Mouse (Mus musculus) intestine, embryonic 14.5 days (tissue): Measurements from ENCODE around the gene Rab39. TPM values are rescaled to one million over a fixed set of nuclear protein-coding genes. Genes with fewer than 3 reads are reported as not detected.

Experiments used
- ATAC-seq: fragments of 200-750 bp; cut with Nextera tagmentation; replicated peaks from 2 replicates; pipeline ENCODE4 v1.8.0; 2017; ENCODE audit warnings: low read depth, moderate number of reproducible peaks, moderate TSS enrichment, moderate library complexity; ENCODE audit not compliant: low FRiP score, low TSS enrichment
- DNase-seq: peaks from one replicate; pipeline ENCODE4 v3.0.0-alpha.2; 2018; ENCODE audit warnings: low spot score
- H3K27ac ChIP-seq: fragments of 300-500 bp; sonication (generic); 2 replicates; pipeline ENCODE4 v1.5.1; 2014; ENCODE audit warnings: low read depth, mild to moderate bottlenecking, control low read depth
- H3K27me3 ChIP-seq: fragments of 300-500 bp; sonication (generic); replicated peaks from 2 replicates; pipeline ENCODE4 v1.6.1; 2014; ENCODE audit warnings: low read length, control low read depth; ENCODE audit not compliant: control insufficient read depth, insufficient read depth
- H3K36me3 ChIP-seq: fragments of 300-500 bp; sonication (generic); 2 replicates; pipeline ENCODE4 v1.6.1; 2014; ENCODE audit warnings: low read length, control low read depth; ENCODE audit not compliant: control insufficient read depth, insufficient read depth
- H3K4me1 ChIP-seq: fragments of 300-500 bp; sonication (generic); replicated peaks from 2 replicates; pipeline ENCODE4 v1.6.1; 2014; ENCODE audit warnings: low read length, control low read depth, mixed read lengths; ENCODE audit not compliant: control insufficient read depth, insufficient read depth
- H3K4me2 ChIP-seq: fragments of 300-500 bp; sonication (generic); 2 replicates; pipeline ENCODE4 v1.6.1; 2014; ENCODE audit warnings: low read length
- H3K4me3 ChIP-seq: fragments of 300-500 bp; sonication (generic); 2 replicates; pipeline ENCODE4 v1.5.1; 2014; ENCODE audit warnings: low read depth, low read length, control low read depth, mixed read lengths
- H3K9ac ChIP-seq: fragments of 300-500 bp; sonication (generic); 2 replicates; pipeline ENCODE4 v1.6.1; 2014; ENCODE audit warnings: mild to moderate bottlenecking, low read length
- H3K9me3 ChIP-seq: fragments of 300-500 bp; sonication (generic); 2 replicates; pipeline ENCODE4 v1.6.1; 2016; ENCODE audit warnings: low read length, control low read depth; ENCODE audit not compliant: control insufficient read depth
- WGBS: fragments of 180-500 bp; shearing (Covaris S2); extraction: QIAGEN DNeasy Blood & Tissue Kit; methylation state at CpG from one replicate; pipeline ENCODE4 v1.1.7; 2014; 5-methylcytosine and 5-hydroxymethylcytosine counted together
- polyA plus RNA-seq: library from polyadenylated mRNA; unstranded; fragments of >200 nt; fragmentation: Nextera tagmentation; extraction: Ambion mirVana; gene quantifications from 2 replicates; pipeline ENCODE4 v1.2.1, GENCODE M21; 2014

Gene Rab39
- polyA plus RNA-seq = 0.90 and 1.3 TPM in 2 replicates

DNA sequence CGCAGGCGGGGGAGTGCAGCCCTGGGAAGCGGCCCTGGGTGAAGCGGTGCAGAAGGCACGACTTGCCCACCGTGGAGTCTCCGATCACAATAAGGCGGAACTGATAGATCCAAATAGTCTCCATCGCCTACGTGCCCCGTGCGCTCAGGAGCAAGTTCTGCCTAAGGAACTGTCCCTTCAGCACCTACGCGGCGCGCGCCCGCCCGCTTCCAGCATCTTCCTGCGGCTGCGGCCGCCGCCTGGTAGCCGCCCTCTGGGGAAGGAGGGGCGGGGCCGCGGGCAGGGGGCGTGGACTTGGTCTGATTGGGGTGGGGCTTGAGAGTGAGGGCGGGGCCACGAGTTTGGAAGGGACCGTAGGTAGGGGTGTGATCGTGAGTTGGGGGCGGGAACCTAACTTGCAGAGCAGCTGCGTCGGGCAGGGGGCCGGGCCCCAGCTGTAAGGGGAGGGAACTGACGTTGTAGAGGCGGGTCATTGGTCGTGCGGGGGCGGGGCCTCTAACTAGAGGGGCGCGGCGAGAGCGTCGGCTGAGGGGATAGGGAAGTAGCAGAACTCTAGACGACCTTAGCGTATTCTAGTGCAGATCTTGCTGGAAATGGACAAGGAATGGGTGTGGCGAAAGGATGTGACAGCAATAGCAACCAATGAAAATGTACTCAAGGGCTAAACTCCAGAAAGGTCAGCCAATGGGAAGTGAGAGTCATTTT lies at the start of gene Rab39:
Gene Rab39, minus strand, starts transcription at position 241 of the 705 bp plus-strand sequence.
- under 1% methylated on average over 49 of the region's 49 CpGs for WGBS
- DNase-seq = peak; percentile 99
- Histone ChIP-seq H3K4me2 (peak within 1 kb of the TSS; percentile 84), H3K27ac (no peak within 1 kb of the TSS; the same call in 1 of the 2 replicates), H3K9me3 (no peaks in the 10 kb centered on the region), H3K4me3 (peak within 1 kb of the TSS; percentile 47), H3K9ac (no peak within 1 kb of the TSS), H3K36me3 (no peaks in the 10 kb centered on the region), H3K4me1 (no peaks in the 10 kb centered on the region), H3K27me3 (no peaks in the 10 kb centered on the region)
- ATAC-seq = peak; percentile 92

GRCm38 (mm10) chr9:53754801-53755200 lies 48.8 kb upstream of the Rab39 start:
- no peak for DNase-seq
- ATAC-seq = no peak
- no peaks in the 10 kb centered on the region for H3K9me3 ChIP-seq
- no peak overlapping the region for H3K4me2 ChIP-seq
- H3K9ac ChIP-seq = no peak overlapping the region
- no peaks in the 10 kb centered on the region for H3K4me1 ChIP-seq
- no peak overlapping the region for H3K4me3 ChIP-seq
- H3K36me3 ChIP-seq = no peaks in the 10 kb centered on the region
- no peak overlapping the region for H3K27ac ChIP-seq
- no peaks in the 10 kb centered on the region for H3K27me3 ChIP-seq

GRCm38 (mm10) chr9:53750899-53751298 lies 44.9 kb upstream of the Rab39 start:
- Histone ChIP-seq H3K27me3 (no peaks in the 10 kb centered on the region), H3K4me3 (no peak overlapping the region), H3K27ac (no peak overlapping the region), H3K4me2 (no peak overlapping the region), H3K4me1 (no peaks in the 10 kb centered on the region), H3K9me3 (no peaks in the 10 kb centered on the region), H3K9ac (no peak overlapping the region), H3K36me3 (no peaks in the 10 kb centered on the region)
- no peak for DNase-seq
- ATAC-seq = no peak
- 49% methylated on average over 5 of the region's 5 CpGs for WGBS

DNA sequence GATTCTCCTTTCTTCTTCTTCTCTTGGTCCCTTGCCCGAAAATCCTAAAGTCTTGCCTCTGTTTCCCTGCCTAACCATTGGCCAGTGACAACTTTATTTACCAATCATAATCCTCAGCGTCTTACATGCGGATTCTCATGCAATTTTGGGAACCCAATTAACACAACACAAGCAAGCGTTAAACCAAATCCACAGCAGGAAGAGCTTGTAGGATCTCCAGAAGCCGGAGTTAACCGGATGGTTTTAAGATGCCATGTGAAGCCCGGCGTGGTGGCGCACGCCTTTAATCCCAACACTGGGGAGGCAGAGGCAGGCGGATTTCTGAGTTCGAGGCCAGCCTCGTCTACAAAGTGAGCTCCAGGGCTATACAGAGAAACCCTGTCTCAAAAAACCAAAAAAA lies 44.4 kb upstream of the Rab39 start:
- H3K4me2 ChIP-seq = no peak overlapping the region
- no peak overlapping the region for H3K9ac ChIP-seq
- H3K9me3 ChIP-seq = no peaks in the 10 kb centered on the region
- 89% methylated on average over 13 of the region's 13 CpGs for WGBS
- ATAC-seq (no peak), DNase-seq (no peak)
- H3K36me3 ChIP-seq = no peaks in the 10 kb centered on the region
- H3K4me1 ChIP-seq = no peaks in the 10 kb centered on the region
- H3K27me3 ChIP-seq = no peaks in the 10 kb centered on the region
- no peak overlapping the region for H3K4me3 ChIP-seq
- no peak overlapping the region for H3K27ac ChIP-seq

DNA sequence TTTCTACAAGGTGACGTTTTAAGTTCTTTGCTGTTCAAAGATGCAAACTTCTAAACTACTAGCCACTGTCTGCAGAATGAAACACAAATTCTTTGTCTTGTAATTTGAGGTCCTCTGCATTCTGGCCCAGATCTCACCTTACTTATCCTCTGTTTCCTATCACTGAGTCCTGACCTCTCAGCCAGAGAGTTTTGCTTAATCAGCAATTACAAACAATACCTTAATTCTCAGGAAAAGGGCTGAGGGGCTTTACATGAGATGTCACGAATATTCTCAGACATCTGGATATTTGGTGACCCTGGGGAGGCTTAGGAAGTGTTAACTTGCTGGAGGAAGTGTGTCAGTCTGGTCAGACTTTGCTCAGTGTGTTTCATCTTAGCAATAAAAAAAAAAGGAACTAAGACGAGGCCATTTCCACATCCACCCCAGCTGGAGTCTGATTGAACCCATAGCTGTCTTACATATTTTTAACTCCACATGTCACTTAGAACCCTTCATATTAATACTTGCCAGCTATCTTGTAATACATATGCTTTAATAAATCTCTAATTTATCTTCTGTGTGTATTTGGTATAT lies 34.9 kb upstream of the Rab39 start:
- Histone ChIP-seq H3K4me1 (no peaks in the 10 kb centered on the region), H3K36me3 (no peaks in the 10 kb centered on the region), H3K27me3 (no peaks in the 10 kb centered on the region), H3K9ac (no peak overlapping the region), H3K4me3 (no peak overlapping the region), H3K27ac (no peak overlapping the region), H3K9me3 (no peaks in the 10 kb centered on the region), H3K4me2 (no peak overlapping the region)
- WGBS = 40% methylated on average over 3 of the region's 3 CpGs
- DNase-seq (no peak), ATAC-seq (no peak)

DNA sequence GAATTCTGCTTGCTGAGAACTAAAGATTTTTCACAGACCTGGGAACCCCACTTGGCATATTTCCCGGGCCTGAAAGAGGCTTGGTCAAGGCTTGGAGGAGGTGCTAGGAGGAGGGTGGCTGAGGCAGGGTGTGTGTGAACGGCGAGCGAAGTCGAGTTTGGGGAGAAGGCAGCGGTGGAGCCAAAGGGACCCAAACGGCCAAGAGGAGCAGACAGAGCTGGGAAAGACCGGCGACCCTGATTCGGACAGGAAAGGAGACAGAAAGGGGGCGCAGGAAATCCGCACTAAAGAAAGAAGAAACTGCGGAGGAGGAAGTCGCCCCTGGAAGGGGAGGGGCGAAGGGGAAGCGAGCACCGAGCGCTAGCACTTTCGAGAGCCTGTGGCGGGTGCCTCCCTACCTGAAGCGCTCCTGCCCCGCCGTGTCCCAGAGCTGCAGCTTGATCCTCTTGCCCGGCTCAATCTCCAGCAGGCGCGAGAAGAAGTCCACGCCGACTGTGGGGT lies 491 bp downstream of the Rab39 start:
- H3K27ac ChIP-seq = no peak overlapping the region; the same call in 1 of the 2 replicates
- DNase-seq = no peak
- H3K4me2 ChIP-seq = peak overlapping the region; percentile 84
- under 1% methylated on average over 26 of the region's 28 CpGs for WGBS
- no peak overlapping the region for H3K9ac ChIP-seq
- H3K27me3 ChIP-seq = no peaks in the 10 kb centered on the region
- H3K36me3 ChIP-seq = no peaks in the 10 kb centered on the region
- ATAC-seq = no peak
- H3K4me1 ChIP-seq = no peaks in the 10 kb centered on the region
- peak overlapping the region; percentile 47 for H3K4me3 ChIP-seq
- no peaks in the 10 kb centered on the region for H3K9me3 ChIP-seq

DNA sequence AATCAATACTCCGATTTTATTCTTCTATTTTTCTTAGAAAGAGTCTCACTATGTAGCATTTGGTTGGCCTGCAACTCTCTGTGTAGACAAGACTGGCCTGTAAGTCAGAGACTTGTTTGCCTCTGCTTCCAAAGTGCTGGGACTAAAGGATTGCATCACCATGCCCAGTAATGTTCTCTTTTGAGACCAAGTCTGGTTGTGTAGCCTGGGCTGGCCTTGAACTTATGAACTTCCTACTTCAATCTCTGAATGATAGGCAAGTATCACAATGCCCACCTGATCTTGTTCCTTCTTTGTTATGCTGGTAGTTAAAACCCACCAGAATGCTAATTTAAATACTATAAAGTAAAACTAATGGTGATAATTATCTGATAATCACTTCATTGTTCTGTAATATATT lies 3.0 kb downstream of the Rab39 start:
- Histone ChIP-seq H3K4me2 (no peak overlapping the region), H3K4me1 (no peaks in the 10 kb centered on the region)

DNA sequence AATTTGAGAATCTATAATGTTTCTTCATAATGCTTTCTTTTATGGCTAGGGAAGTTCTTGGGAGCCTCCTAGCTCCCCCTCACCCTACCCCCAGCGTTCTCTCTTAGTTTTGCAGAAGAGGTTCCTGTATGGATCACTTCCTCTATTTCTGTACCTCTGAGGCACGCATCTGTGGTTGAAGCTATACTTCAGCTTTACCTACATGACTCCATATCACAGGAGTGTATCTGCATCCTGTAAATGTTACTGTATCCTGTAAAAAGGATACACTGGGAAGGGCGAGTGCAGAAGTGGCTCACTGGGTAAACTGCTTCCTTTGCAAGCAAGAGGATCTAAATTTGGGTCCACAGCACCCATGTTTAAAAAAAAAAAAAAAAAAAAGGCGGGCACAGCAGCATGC lies 5.5 kb downstream of the Rab39 start:
- Histone ChIP-seq H3K27ac (no peak overlapping the region), H3K4me2 (no peak overlapping the region), H3K36me3 (no peaks in the 10 kb centered on the region), H3K4me1 (no peaks in the 10 kb centered on the region), H3K9ac (no peak overlapping the region), H3K9me3 (no peaks in the 10 kb centered on the region), H3K4me3 (no peak overlapping the region), H3K27me3 (no peaks in the 10 kb centered on the region)
- DNase-seq (no peak), ATAC-seq (no peak)
- 64% methylated on average over 4 of the region's 4 CpGs for WGBS

More for the DNA sequence above, 3.0 kb downstream of the Rab39 start:
- Histone ChIP-seq H3K27me3 (no peaks in the 10 kb centered on the region), H3K27ac (no peak overlapping the region), H3K4me3 (no peak overlapping the region), H3K36me3 (no peaks in the 10 kb centered on the region), H3K9me3 (no peaks in the 10 kb centered on the region), H3K9ac (no peak overlapping the region)
- WGBS = 87% methylated on average over 1 of the region's 1 CpGs
- ATAC-seq (no peak), DNase-seq (no peak)

- Histone ChIP-seq H3K4me2 (no peak overlapping the region), H3K27me3 (no peaks in the 10 kb centered on the region), H3K9me3 (no peaks in the 10 kb centered on the region), H3K4me1 (no peaks in the 10 kb centered on the region), H3K36me3 (no peaks in the 10 kb centered on the region), H3K9ac (no peak overlapping the region), H3K27ac (no peak overlapping the region), H3K4me3 (no peak overlapping the region)
- 85% methylated on average over 5 of the region's 5 CpGs for WGBS
- no peak for ATAC-seq
- no peak for DNase-seq
Observed at GRCm38 (mm10) chr9:53695846-53696245, 10.2 kb downstream of the Rab39 start.
